In the genomic region with DNA sequence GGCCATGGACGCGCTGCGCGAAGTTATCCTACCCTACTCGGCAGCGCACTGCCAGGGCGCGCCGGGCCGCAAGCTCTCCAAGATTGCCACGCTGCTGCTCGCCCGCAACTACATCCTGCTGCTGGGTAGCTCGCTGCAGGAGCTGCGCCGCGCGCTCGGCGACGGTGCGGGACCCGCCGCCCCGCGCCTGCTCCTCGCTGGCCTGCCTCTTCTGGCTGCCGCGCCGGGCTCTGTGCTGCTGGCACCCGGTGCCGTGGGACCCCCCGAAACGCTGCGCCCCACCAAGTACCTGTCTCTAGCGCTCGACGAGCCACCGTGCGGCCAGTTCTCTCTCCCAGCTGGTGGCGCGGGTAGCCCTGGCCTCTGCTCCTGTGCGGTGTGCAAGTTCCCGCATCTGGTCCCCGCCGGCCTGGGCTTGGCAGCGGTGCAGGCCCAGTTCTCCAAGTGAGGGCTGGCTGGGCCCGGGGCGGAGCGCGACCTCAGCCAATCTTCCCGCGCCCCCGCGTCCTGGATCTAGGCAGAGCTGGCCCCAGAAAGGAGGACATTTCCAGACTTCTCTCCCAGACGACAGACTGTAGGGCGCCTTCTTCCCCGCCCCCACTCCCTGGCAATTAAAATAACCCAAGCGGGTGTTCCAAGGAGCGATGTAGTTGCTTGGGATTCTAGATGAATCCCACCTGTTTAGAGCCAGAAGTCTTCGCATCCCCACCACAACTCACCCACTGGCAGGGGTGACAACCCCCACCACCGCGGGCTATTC, we compare ENCODE assay signal across 10 mouse cellular contexts. TPM values are rescaled to one million over a fixed set of nuclear protein-coding genes. Genes with fewer than 3 reads are reported as not detected.
DNase-seq lines count a peak whose midpoint lies in the region; ATAC-seq and TF ChIP-seq lines count a peak whose summit lies in the region.
"Had no signal": no experiment of that assay in that cellular context is flagged by ENCODE, and none has a peak within 500 bp of the region (broad histone marks: within the 10 kb centered on the region; RNA-seq: fewer than 3 reads in every experiment).

No protein-coding gene starts in this region.

- no peak overlapping the region for H3K27ac ChIP-seq in brown adipose tissue, adult 24 weeks (replicated peaks; ENCODE audit: low read depth, low read length)
- H3K27ac ChIP-seq in olfactory bulb, adult 2 months (ENCODE audit: insufficient read depth, low read depth, low read length): no peak overlapping the region
- H3K27ac ChIP-seq: macrophage had no signal

- TF ChIP-seq CTCF in olfactory bulb, adult 2 months (IDR thresholded peaks at IDR 0.05; ENCODE audit: insufficient read depth, low read depth, low read length): no peak

- whole genome bisulfite sequencing in olfactory bulb, adult 2 months: under 1% methylated on average over 59 of the region's 63 CpGs

- peak overlapping the region; percentile 26; the same call in 1 of the 2 replicates for H3K4me3 ChIP-seq in brown adipose tissue, adult 24 weeks (ENCODE audit: insufficient read depth, low read depth, low read length)
- peak overlapping the region; percentile 48 for H3K4me3 ChIP-seq in olfactory bulb, adult 2 months (ENCODE audit: insufficient read depth, low read depth, low read length)

- intact Hi-C loops in left cerebral cortex, postnatal 4 days (cut with DNase I): no loop called here
- intact Hi-C loops in gastrocnemius, postnatal 36 days (cut with DNase I): no loop called here

- TF ChIP-seq POLR2A in olfactory bulb, adult 2 months (IDR thresholded peaks at IDR 0.05; ENCODE audit: insufficient read depth, low read depth, low read length): no peak

- peaks cover 2% of the 10 kb centered on the region; the same call in 1 of the 2 replicates for H3K4me1 ChIP-seq in brown adipose tissue, adult 24 weeks (ENCODE audit: control insufficient read depth, insufficient read depth, insufficient read length, low read length)
- peaks cover 20% of the 10 kb centered on the region for H3K4me1 ChIP-seq in olfactory bulb, adult 2 months (ENCODE audit: control insufficient read depth, insufficient read depth, low read length)

- 0 out of 2 replicates have a peak, but pooled peaks have one; percentile 14 for ATAC-seq in frontal cortex, adult (ENCODE audit: low TSS enrichment)

- peak; percentile 4 for DNase-seq in kidney, postnatal 14 days
- no peak for DNase-seq in kidney, postnatal 36 days
- DNase-seq in left cerebral cortex, postnatal 4 days: peak; percentile 30
- DNase-seq in urinary bladder, postnatal 4 days (ENCODE audit: low spot score in 2 of 2): no peak
- no peak for DNase-seq in gastrocnemius, postnatal 36 days

RNA-seq across cellular contexts. Expression of gene Olig1, which starts 0.8 kb away (rescaled TPM):
- 0.63 and 2.3 TPM in 2 replicates for polyA plus RNA-seq in brown adipose tissue, adult 24 weeks (2012; ENCODE audit: insufficient read depth, insufficient read length, missing spikeins)
- total RNA-seq in left cerebral cortex, postnatal 4 days (2021): 100 to 1,000 TPM in 1 of 2 experiments, 10 to 100 TPM in 1; 95.9 to 102 TPM
- not detected in 2 replicates for polyA plus RNA-seq in olfactory bulb, adult 2 months (2012; ENCODE audit: insufficient read depth, insufficient read length, low replicate concordance, missing spikeins)
- not detected for total RNA-seq in gastrocnemius, postnatal 36 days (2021)
- polyA plus RNA-seq: macrophage had no signal

RNA-seq across cellular contexts. Expression of gene Olig2, which starts 45.1 kb away (rescaled TPM):
- not detected in 2 replicates for polyA plus RNA-seq in brown adipose tissue, adult 24 weeks (2012; ENCODE audit: insufficient read depth, insufficient read length, missing spikeins)
- total RNA-seq in left cerebral cortex, postnatal 4 days (2021): 10 to 100 TPM; 30.9 to 34.9 TPM
- not detected in 2 replicates for polyA plus RNA-seq in olfactory bulb, adult 2 months (2012; ENCODE audit: insufficient read depth, insufficient read length, low replicate concordance, missing spikeins)
- total RNA-seq in gastrocnemius, postnatal 36 days (2021): not detected
- total RNA-seq: adrenal gland, postnatal 36 days had no signal
- polyA plus RNA-seq: macrophage had no signal

Comparison
In these comparisons a context has a peak if more than half of its experiments do, and no peak if none do; other contexts are left out.
1. DNase-seq: peak in kidney, postnatal 14 days (single experiment) and left cerebral cortex, postnatal 4 days (single experiment); none in kidney, postnatal 36 days (0 of 2), urinary bladder, postnatal 4 days (0 of 2) and gastrocnemius, postnatal 36 days (0 of 2).
2. RNA of gene Olig1, which starts 0.8 kb away (total RNA-seq): 95.9 to 102 TPM in left cerebral cortex, postnatal 4 days; not detected in gastrocnemius, postnatal 36 days; every median in the first group is over 10 times any median in the second.
3. RNA of gene Olig2, which starts 45.1 kb away (total RNA-seq): 30.9 to 34.9 TPM in left cerebral cortex, postnatal 4 days; not detected in gastrocnemius, postnatal 36 days; every median in the first group is over 10 times any median in the second.